Mouse (Mus musculus) bone marrow, adult 2 months (tissue): ENCODE results near the gene Mlxip. TPM values are rescaled to one million over a fixed set of nuclear protein-coding genes. Genes with fewer than 3 reads are reported as not detected.

Experiments
- H3K27ac ChIP-seq: fragments of 200-500 bp; 2 replicates; pipeline ENCODE4 v1.5.1; 2012; ENCODE audit warnings: low read depth, mild to moderate bottlenecking, control low read depth, inconsistent platforms, low read length; ENCODE audit not compliant: control insufficient read depth, poor library complexity, insufficient read depth
- H3K4me1 ChIP-seq: fragments of 200-500 bp; 2 replicates; pipeline ENCODE4 v1.6.1; 2011; ENCODE audit warnings: low read length; ENCODE audit not compliant: control insufficient read depth, insufficient read depth
- H3K4me3 ChIP-seq: fragments of 200-500 bp; replicated peaks from 2 replicates; pipeline ENCODE3; 2011; ENCODE audit warnings: mild to moderate bottlenecking, low read depth, low read length, control low read depth; ENCODE audit not compliant: control insufficient read depth
- CTCF ChIP-seq: fragments of 200-500 bp; IDR thresholded peaks from 2 replicates; pipeline ENCODE4 v1.5.1; 2011; ENCODE audit warnings: low read length, control low read depth; ENCODE audit not compliant: control insufficient read depth, insufficient read depth
- POLR2A ChIP-seq: fragments of 200-500 bp; IDR thresholded peaks from 2 replicates; pipeline ENCODE4 v1.6.1; 2011; ENCODE audit warnings: low read depth, mild to moderate bottlenecking, control low read depth, low read length, borderline replicate concordance; ENCODE audit not compliant: control insufficient read depth
- WGBS: fragments of 180-500 bp; shearing (Covaris S2); methylation state at CpG from one replicate; pipeline ENCODE4 v1.1.7; 2018; 5-methylcytosine and 5-hydroxymethylcytosine counted together
- polyA plus RNA-seq: library from polyadenylated mRNA; stranded (reverse); fragments of >200 nt; gene quantifications from 2 replicates; pipeline ENCODE4 v1.2.4, GENCODE M21; 2011; ENCODE audit warnings: low replicate concordance; ENCODE audit not compliant: missing spikeins, insufficient read depth, insufficient read length

Mlxip gene
- polyA plus RNA-seq, 1 experiment = 51.4 TPM

DNA sequence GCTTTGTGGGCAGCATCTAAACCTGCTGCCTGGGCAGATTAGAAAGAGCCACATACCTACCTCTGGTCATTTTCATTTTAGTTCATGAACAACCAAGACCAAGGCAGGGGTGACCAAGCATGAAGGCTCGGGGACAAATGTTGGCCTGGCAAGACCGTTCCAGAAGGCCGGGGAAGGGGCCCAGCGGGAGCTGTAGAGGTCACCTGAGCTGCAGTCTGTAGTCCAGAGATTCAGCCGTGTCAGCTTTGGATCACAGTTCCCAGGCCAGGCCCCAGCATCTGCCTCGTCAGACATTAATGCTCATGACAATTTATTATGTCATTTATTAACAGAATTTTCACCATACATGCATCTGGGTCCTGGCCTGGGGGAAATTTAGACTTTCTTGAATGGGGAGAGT, 35.2 kb upstream of the Mlxip start:
- TF ChIP-seq CTCF (no peak), POLR2A (no peak)
- 95% methylated on average over 6 of the region's 6 CpGs for WGBS

GRCm38 (mm10) chr5:123362911-123363310, 31.7 kb upstream of the Mlxip start:
- H3K4me1 ChIP-seq = no peaks in the 10 kb centered on the region
- H3K4me3 ChIP-seq = no peak overlapping the region
- H3K27ac ChIP-seq = no peak overlapping the region
- 87% methylated on average over 4 of the region's 4 CpGs for WGBS
- TF ChIP-seq POLR2A (no peak), CTCF (no peak; the same call in 1 of the 2 replicates)

More for the DNA sequence above, 35.2 kb upstream of the Mlxip start:
- no peaks in the 10 kb centered on the region for H3K4me1 ChIP-seq
- no peak overlapping the region for H3K4me3 ChIP-seq
- H3K27ac ChIP-seq = no peak overlapping the region

DNA sequence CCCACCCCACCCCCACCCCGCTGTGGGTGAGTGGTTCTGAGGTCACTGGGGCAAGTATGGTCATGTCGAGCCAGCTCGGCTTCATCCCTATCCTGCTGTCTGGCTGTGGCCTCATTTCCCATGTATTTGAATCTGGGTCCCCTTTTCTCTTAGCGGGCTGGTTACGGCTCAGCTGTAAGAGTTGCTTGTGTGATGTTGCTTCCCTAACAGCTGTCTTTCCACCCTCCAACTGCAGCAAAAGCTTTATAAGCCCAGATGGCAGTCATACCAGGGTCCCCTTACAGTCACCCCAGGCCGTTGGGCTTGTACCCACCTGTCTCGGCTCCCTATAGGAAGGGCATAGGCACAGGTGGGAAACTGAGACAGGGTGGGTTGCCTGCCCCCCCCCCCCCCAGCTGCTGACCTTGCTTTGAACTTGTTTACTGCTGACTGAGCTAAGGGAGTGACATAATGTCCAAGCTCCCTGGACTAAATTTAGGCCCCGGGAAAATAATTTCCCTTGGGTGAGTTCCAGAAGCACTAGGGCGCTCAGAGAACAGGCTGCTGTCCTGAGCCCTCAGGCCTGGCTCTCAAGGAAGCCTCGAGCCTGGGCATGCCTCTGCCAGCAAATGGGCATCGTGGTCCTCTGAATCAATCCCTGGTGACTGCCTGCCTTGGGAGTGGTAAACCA, 30.2 kb upstream of the Mlxip start:
- WGBS = 86% methylated on average over 11 of the region's 11 CpGs
- TF ChIP-seq POLR2A (no peak), CTCF (no peak)
- no peaks in the 10 kb centered on the region for H3K4me1 ChIP-seq
- no peak overlapping the region for H3K4me3 ChIP-seq
- no peak overlapping the region for H3K27ac ChIP-seq

- Histone ChIP-seq H3K4me3 (no peak overlapping the region), H3K27ac (no peak overlapping the region), H3K4me1 (no peaks in the 10 kb centered on the region)
- TF ChIP-seq POLR2A = no peak
- TF ChIP-seq CTCF = peak; percentile 94
- 76% methylated on average over 13 of the region's 13 CpGs for WGBS
Observed at GRCm38 (mm10) chr5:123368869-123369488, 25.6 kb upstream of the Mlxip start.

DNA sequence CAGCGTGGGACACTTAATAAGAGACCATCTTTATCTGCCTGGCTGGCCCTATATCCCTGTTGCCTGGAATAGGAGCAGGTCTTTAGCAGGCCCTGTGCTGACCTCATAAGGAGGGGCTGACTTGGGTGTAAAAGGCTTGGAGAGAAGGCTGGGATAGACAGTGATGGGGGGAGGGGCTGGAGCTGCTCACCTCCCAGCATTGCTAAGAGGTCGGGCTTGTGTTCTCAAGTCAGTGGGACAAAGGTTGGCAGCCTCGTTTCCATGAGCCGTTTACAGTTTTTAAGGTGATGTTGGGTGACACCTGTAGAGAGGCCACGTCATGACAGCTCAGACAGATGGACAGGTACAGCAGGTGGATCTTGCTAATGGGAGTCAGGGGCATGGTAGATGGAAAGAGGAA, 24.5 kb upstream of the Mlxip start:
- H3K4me1 ChIP-seq = no peaks in the 10 kb centered on the region
- no peak overlapping the region for H3K4me3 ChIP-seq
- H3K27ac ChIP-seq = no peak overlapping the region
- WGBS = 86% methylated on average over 5 of the region's 5 CpGs
- TF ChIP-seq CTCF (no peak), POLR2A (no peak)

DNA sequence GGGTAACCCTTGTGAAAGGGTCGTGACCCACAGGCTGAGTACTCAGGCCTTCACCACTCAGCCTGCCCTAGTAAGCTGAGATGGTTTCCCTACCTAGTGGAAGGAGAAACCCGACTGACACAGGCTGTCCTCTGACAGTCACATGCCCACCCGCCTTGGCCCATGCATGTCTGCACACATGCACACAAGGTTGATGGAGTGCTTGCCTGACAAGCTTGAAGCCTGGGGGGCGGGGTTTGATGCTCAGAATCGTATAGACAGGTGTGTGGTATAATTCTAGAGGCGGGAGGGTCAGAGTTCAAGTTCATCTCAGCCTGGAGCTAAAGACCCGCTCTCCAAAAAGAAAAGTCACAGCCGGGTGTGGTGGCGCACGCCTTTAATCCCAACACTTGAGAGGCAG, 19.3 kb upstream of the Mlxip start:
- no peak overlapping the region for H3K4me3 ChIP-seq
- WGBS = 88% methylated on average over 10 of the region's 10 CpGs
- no peak overlapping the region; the same call in 1 of the 2 replicates for H3K27ac ChIP-seq
- no peak for TF ChIP-seq POLR2A
- no peak for TF ChIP-seq CTCF
- peaks cover 3% of the 10 kb centered on the region for H3K4me1 ChIP-seq

- H3K4me1 ChIP-seq = peaks cover 3% of the 10 kb centered on the region
- 70% methylated on average over 6 of the region's 6 CpGs for WGBS
Observed at GRCm38 (mm10) chr5:123375793-123376452, 18.7 kb upstream of the Mlxip start.

GRCm38 (mm10) chr5:123376569-123376968, 18.0 kb upstream of the Mlxip start:
- no peak overlapping the region for H3K27ac ChIP-seq
- 2% methylated on average over 10 of the region's 10 CpGs for WGBS
- H3K4me1 ChIP-seq = peaks cover 3% of the 10 kb centered on the region
- H3K4me3 ChIP-seq = no peak overlapping the region
- no peak for TF ChIP-seq POLR2A
- TF ChIP-seq CTCF = no peak

More at GRCm38 (mm10) chr5:123375793-123376452, 18.7 kb upstream of the Mlxip start:
- H3K27ac ChIP-seq = no peak overlapping the region
- no peak overlapping the region for H3K4me3 ChIP-seq
- TF ChIP-seq POLR2A (no peak), CTCF (no peak)
